15 mouse cellular contexts compared by ENCODE assay signal in the genomic region with DNA sequence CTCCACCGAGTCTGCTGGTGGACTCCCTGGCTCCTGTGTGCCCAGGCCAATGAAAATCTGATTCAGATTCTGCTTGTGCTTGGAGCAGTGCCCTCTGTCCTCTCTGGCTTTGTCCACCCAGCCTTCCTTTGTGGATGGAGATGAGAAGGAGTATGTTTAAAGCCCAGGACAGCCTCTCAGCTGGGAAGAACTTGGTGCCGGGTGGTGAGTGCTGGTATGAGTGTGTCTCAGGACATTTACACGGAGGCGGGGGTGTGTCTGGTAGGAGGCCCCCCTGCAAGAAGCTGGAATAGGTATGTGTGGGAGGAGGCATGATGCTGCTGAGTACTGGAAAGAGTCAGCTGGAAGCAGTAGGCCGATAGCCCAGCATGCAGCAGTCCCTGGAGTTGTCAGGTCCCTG. TPM values are rescaled to one million over a fixed set of nuclear protein-coding genes. Genes with fewer than 3 reads are reported as not detected.
DNase-seq lines count a peak whose midpoint lies in the region; ATAC-seq and TF ChIP-seq lines count a peak whose summit lies in the region.
"Had no signal": no experiment of that assay in that cellular context is flagged by ENCODE, and none has a peak within 500 bp of the region (broad histone marks: within the 10 kb centered on the region; RNA-seq: fewer than 3 reads in every experiment).

No protein-coding gene starts in this region.

- H3K9me3 ChIP-seq in forebrain, embryonic 16.5 days (ENCODE audit: control insufficient read depth, low read length): no peaks in the 10 kb centered on the region
- H3K9me3 ChIP-seq in forebrain, embryonic 12.5 days: no peaks in the 10 kb centered on the region
- H3K9me3 ChIP-seq in E14TG2a.4 (ENCODE audit: low read length): no peaks in the 10 kb centered on the region
- no peaks in the 10 kb centered on the region for H3K9me3 ChIP-seq in midbrain, embryonic 15.5 days
- no peaks in the 10 kb centered on the region for H3K9me3 ChIP-seq in limb, embryonic 10.5 days (replicated peaks)

- H3K36me3 ChIP-seq in forebrain, embryonic 16.5 days (ENCODE audit: control insufficient read depth, insufficient read depth): no peaks in the 10 kb centered on the region
- H3K36me3 ChIP-seq in forebrain, embryonic 12.5 days (replicated peaks): no peaks in the 10 kb centered on the region
- H3K36me3 ChIP-seq in E14TG2a.4 (ENCODE audit: insufficient read depth, low read length): peaks cover 9% of the 10 kb centered on the region
- H3K36me3 ChIP-seq in midbrain, embryonic 15.5 days (replicated peaks): no peaks in the 10 kb centered on the region
- H3K36me3 ChIP-seq in limb, embryonic 10.5 days: no peaks in the 10 kb centered on the region

- no peak for TF ChIP-seq CTCF in E14TG2a.4 (conservative IDR thresholded peaks at IDR 0.05; ENCODE audit: low read length)
- no peak for TF ChIP-seq CTCF in cortical plate, adult 2 months (IDR thresholded peaks at IDR 0.05; ENCODE audit: extremely low read depth, insufficient read depth, low read length)
- TF ChIP-seq CTCF in gastrocnemius, adult 2 months (IDR thresholded peaks at IDR 0.05): no peak

- DNase-seq in limb, embryonic 10.5 days (ENCODE audit: low spot score): no peak
- DNase-seq in thymus, postnatal 0 days (ENCODE audit: low spot score): no peak
- no peak for DNase-seq in gastrocnemius, adult 2 months
- DNase-seq: adrenal gland, adult 8-10 months; gastrocnemius, postnatal 10 days; heart, postnatal 14 days; lung, adult 18-20 months; thymus, postnatal 25 days had no signal

- H3K27ac ChIP-seq in forebrain, embryonic 16.5 days (ENCODE audit: low read length): no peak overlapping the region
- H3K27ac ChIP-seq in forebrain, embryonic 12.5 days: no peak overlapping the region
- H3K27ac ChIP-seq in cortical plate, adult 2 months (ENCODE audit: insufficient read depth, low read length): 0 out of 2 replicates have a peak overlapping the region, but pooled peaks have one; percentile 58
- no peak overlapping the region for H3K27ac ChIP-seq in midbrain, embryonic 15.5 days
- H3K27ac ChIP-seq in limb, embryonic 10.5 days: no peak overlapping the region
- no peak overlapping the region for H3K27ac ChIP-seq in gastrocnemius, adult 2 months

- peaks cover 67% of the 10 kb centered on the region for H3K4me1 ChIP-seq in forebrain, embryonic 16.5 days (replicated peaks; ENCODE audit: control insufficient read depth, insufficient read depth, low read length)
- H3K4me1 ChIP-seq in forebrain, embryonic 12.5 days: peaks cover 81% of the 10 kb centered on the region
- peaks cover 84% of the 10 kb centered on the region for H3K4me1 ChIP-seq in E14TG2a.4 (replicated peaks; ENCODE audit: low read depth, low read length)
- H3K4me1 ChIP-seq in cortical plate, adult 2 months (ENCODE audit: control insufficient read depth, insufficient read depth, low read length): peaks cover 9% of the 10 kb centered on the region; the same call in 1 of the 2 replicates
- peaks cover 71% of the 10 kb centered on the region for H3K4me1 ChIP-seq in midbrain, embryonic 15.5 days
- H3K4me1 ChIP-seq in limb, embryonic 10.5 days: peaks cover 72% of the 10 kb centered on the region

- no peak overlapping the region for H3K4me3 ChIP-seq in forebrain, embryonic 16.5 days (replicated peaks; ENCODE audit: low read length)
- H3K4me3 ChIP-seq in forebrain, embryonic 12.5 days (replicated peaks): no peak overlapping the region
- peak overlapping the region; percentile 18 for H3K4me3 ChIP-seq in E14TG2a.4 (replicated peaks; ENCODE audit: low read length)
- H3K4me3 ChIP-seq in cortical plate, adult 2 months (ENCODE audit: insufficient read depth, low read length): peak overlapping the region; percentile 69
- no peak overlapping the region for H3K4me3 ChIP-seq in midbrain, embryonic 15.5 days
- H3K4me3 ChIP-seq in limb, embryonic 10.5 days: no peak overlapping the region
- no peak overlapping the region for H3K4me3 ChIP-seq in gastrocnemius, adult 2 months
- H3K4me3 ChIP-seq: myocyte had no signal

- peak overlapping the region; percentile 31; the same call in 1 of the 2 replicates for H3K9ac ChIP-seq in forebrain, embryonic 16.5 days (replicated peaks; ENCODE audit: low read depth, low read length)
- no peak overlapping the region for H3K9ac ChIP-seq in forebrain, embryonic 12.5 days
- no peak overlapping the region for H3K9ac ChIP-seq in midbrain, embryonic 15.5 days

- no peaks in the 10 kb centered on the region for H3K27me3 ChIP-seq in forebrain, embryonic 16.5 days (replicated peaks; ENCODE audit: control insufficient read depth, insufficient read depth, low read length)
- H3K27me3 ChIP-seq in forebrain, embryonic 12.5 days: peaks cover 20% of the 10 kb centered on the region; the same call in 1 of the 2 replicates
- H3K27me3 ChIP-seq in E14TG2a.4 (ENCODE audit: insufficient read depth, low read length): no peaks in the 10 kb centered on the region
- H3K27me3 ChIP-seq in midbrain, embryonic 15.5 days (replicated peaks): 0 out of 2 replicates have a peak, but pooled peaks cover 3% of the 10 kb centered on the region
- peaks cover 52% of the 10 kb centered on the region for H3K27me3 ChIP-seq in limb, embryonic 10.5 days (ENCODE audit: low read depth, poor library complexity, severe bottlenecking)

- no peak overlapping the region for H3K4me2 ChIP-seq in forebrain, embryonic 16.5 days (ENCODE audit: low read length)
- no peak overlapping the region for H3K4me2 ChIP-seq in forebrain, embryonic 12.5 days
- H3K4me2 ChIP-seq in midbrain, embryonic 15.5 days: peak overlapping the region; percentile 95

- intact Hi-C loops in gastrocnemius, adult 2 months (cut with DNase I): no loop called here

- no peak for TF ChIP-seq POLR2A in cortical plate, adult 2 months (IDR thresholded peaks at IDR 0.05; ENCODE audit: extremely low read depth, insufficient read depth, low read length)

- 69% methylated on average over 5 of the region's 5 CpGs for WGBS in forebrain, embryonic 16.5 days
- 67% methylated on average over 5 of the region's 5 CpGs for WGBS in forebrain, embryonic 12.5 days
- 64% methylated on average over 5 of the region's 5 CpGs for WGBS in midbrain, embryonic 15.5 days
- WGBS in limb, embryonic 10.5 days: 52% methylated on average over 5 of the region's 5 CpGs

- no peak for ATAC-seq in forebrain, embryonic 16.5 days
- ATAC-seq in forebrain, embryonic 12.5 days (ENCODE audit: low FRiP score): no peak
- no peak for ATAC-seq in midbrain, embryonic 15.5 days (replicated peaks)
- ATAC-seq: intestine, postnatal 0 days had no signal

RNA-seq across cellular contexts. Expression of gene Igsf9b, which starts 3.3 kb away (rescaled TPM):
- 12.0 and 16.7 TPM in 2 replicates for polyA plus RNA-seq in forebrain, embryonic 16.5 days (2015; fragmentation: Nextera tagmentation; extraction: Ambion mirVana)
- 9.9 and 10.2 TPM in 2 replicates for polyA plus RNA-seq in forebrain, embryonic 12.5 days (2016; fragmentation: Nextera tagmentation; extraction: Ambion mirVana)
- 23.1 and 26.1 TPM in 2 replicates for polyA plus RNA-seq in cortical plate, adult 2 months (2012; rRNA removed)
- 22.7 and 23.1 TPM in 2 replicates for polyA plus RNA-seq in midbrain, embryonic 15.5 days (2015; fragmentation: Nextera tagmentation; extraction: Ambion mirVana)
- 3.3 and 3.4 TPM in 2 replicates for polyA plus RNA-seq in limb, embryonic 10.5 days (2016; fragmentation: Nextera tagmentation; extraction: Ambion mirVana)
- 0.21 and 0.26 TPM in 2 replicates for polyA plus RNA-seq in thymus, postnatal 0 days (2015; fragmentation: Nextera tagmentation; extraction: Ambion mirVana)
- 1 to 10 TPM; 4.0 to 4.3 TPM for total RNA-seq in gastrocnemius, adult 2 months (2021)

Comparison
In these comparisons a context has a peak if more than half of its experiments do, and no peak if none do; other contexts are left out.
1. H3K4me3 ChIP-seq: peak in E14TG2a.4 (single experiment) and cortical plate, adult 2 months (single experiment); none in forebrain, embryonic 16.5 days (single experiment), forebrain, embryonic 12.5 days (single experiment), midbrain, embryonic 15.5 days (single experiment), limb, embryonic 10.5 days (single experiment) and gastrocnemius, adult 2 months (single experiment).